ENCODE assay signal across 17 mouse cellular contexts in genomic region chr10:13098895-13099294, GRCm38 (mm10).
"Had no signal": no experiment of that assay in that cellular context is flagged by ENCODE, and none has a peak within 500 bp of the region (broad histone marks: within the 10 kb centered on the region; RNA-seq: fewer than 3 reads in every experiment).

No protein-coding gene starts in this region.

- H3K27ac ChIP-seq: left cerebral cortex, adult 2 months; limb, embryonic 10.5 days; liver, embryonic 15.5 days; macrophage; midbrain, embryonic 15.5 days; neural tube, embryonic 13.5 days had no signal

- H3K9me3 ChIP-seq: limb, embryonic 10.5 days; liver, embryonic 15.5 days; megakaryocyte, embryonic 14.5 days; midbrain, embryonic 15.5 days; neural tube, embryonic 13.5 days had no signal

- ATAC-seq: lung, postnatal 0 days; midbrain, embryonic 15.5 days had no signal

- H3K4me2 ChIP-seq: liver, embryonic 11.5 days; liver, embryonic 15.5 days; midbrain, embryonic 11.5 days; midbrain, embryonic 15.5 days; neural tube, embryonic 13.5 days had no signal

- H3K4me3 ChIP-seq: left cerebral cortex, adult 2 months; limb, embryonic 10.5 days; liver, embryonic 15.5 days; megakaryocyte, embryonic 14.5 days; midbrain, embryonic 15.5 days; neural tube, embryonic 13.5 days had no signal

- H3K27me3 ChIP-seq: liver, embryonic 15.5 days; midbrain, embryonic 15.5 days; neural tube, embryonic 13.5 days had no signal

- H3K36me3 ChIP-seq: limb, embryonic 10.5 days; liver, embryonic 15.5 days; midbrain, embryonic 15.5 days; neural tube, embryonic 13.5 days had no signal

- H3K4me1 ChIP-seq: limb, embryonic 10.5 days; liver, embryonic 15.5 days; megakaryocyte, embryonic 14.5 days; midbrain, embryonic 15.5 days had no signal

- H3K9ac ChIP-seq: liver, embryonic 15.5 days; midbrain, embryonic 15.5 days; neural tube, embryonic 13.5 days had no signal

- DNase-seq: kidney, adult 18-20 months; kidney, postnatal 10 days; lung, adult 2 months; retina, postnatal 1 day; right cerebral cortex, postnatal 4 days; spleen, adult 18-20 months; thymus, postnatal 14 days had no signal
